Mouse (Mus musculus): ENCODE measurements around the gene Rnf151.
"Not testable (repeated sequence)": the region's sequence is repeated elsewhere in the genome, so short reads cannot be mapped to it uniquely, and the experiment has no call there.

The Rnf151 gene

GRCm38 (mm10) chr17:24732233-24732935 is 14.5 kb upstream of the Rnf151 start:
- no peak for DNase-seq (ENCODE audit: low read depth)

- no peak for DNase-seq (ENCODE audit: low read depth)
Observed at GRCm38 (mm10) chr17:24730787-24731186, 12.9 kb upstream of the Rnf151 start.

- DNase-seq (ENCODE audit: low read depth): peak; percentile 52
Observed at GRCm38 (mm10) chr17:24729067-24729466, 11.2 kb upstream of the Rnf151 start.

GRCm38 (mm10) chr17:24728184-24728583 is 10.3 kb upstream of the Rnf151 start:
- DNase-seq (ENCODE audit: low read depth): no peak

- DNase-seq (ENCODE audit: low read depth): no peak
Observed at GRCm38 (mm10) chr17:24727618-24728017, 9.8 kb upstream of the Rnf151 start, which contains the start of gene Rpl3l. Gene Rpl3l, plus strand, starts transcription at chr17:24727820.

- DNase-seq (ENCODE audit: low read depth): no peak
Observed at GRCm38 (mm10) chr17:24725637-24726390, 8.0 kb upstream of the Rnf151 start.

- peak; percentile 99 for DNase-seq (ENCODE audit: low read depth)
Observed at GRCm38 (mm10) chr17:24724184-24724583, 6.3 kb upstream of the Rnf151 start, which contains the start of gene Ndufb10. Gene Ndufb10, minus strand, starts transcription at chr17:24724478.

GRCm38 (mm10) chr17:24723881-24724180 is 6.0 kb upstream of the Rnf151 start:
- no peak for DNase-seq (ENCODE audit: low read depth)

- no peak for DNase-seq (ENCODE audit: low read depth)
Observed at GRCm38 (mm10) chr17:24723122-24723880, 5.4 kb upstream of the Rnf151 start.

- DNase-seq (ENCODE audit: low read depth): peak; percentile 36
Observed at GRCm38 (mm10) chr17:24722220-24722924, 4.5 kb upstream of the Rnf151 start.

- not testable (repeated sequence) for DNase-seq (ENCODE audit: low read depth)
Observed at GRCm38 (mm10) chr17:24721383-24721955, 3.6 kb upstream of the Rnf151 start.

GRCm38 (mm10) chr17:24720616-24721015 is 2.8 kb upstream of the Rnf151 start:
- DNase-seq (ENCODE audit: low read depth): not testable (repeated sequence)

- DNase-seq (ENCODE audit: low read depth): peak; percentile 99
Observed at GRCm38 (mm10) chr17:24719494-24720222, 1.8 kb upstream of the Rnf151 start.

- DNase-seq (ENCODE audit: low read depth): not testable (repeated sequence)
Observed at GRCm38 (mm10) chr17:24718938-24719337, 1.1 kb upstream of the Rnf151 start.

GRCm38 (mm10) chr17:24716166-24716682 is 1.6 kb downstream of the Rnf151 start:
- DNase-seq (ENCODE audit: low read depth): no peak

GRCm38 (mm10) chr17:24715556-24715955 is 2.3 kb downstream of the Rnf151 start:
- DNase-seq (ENCODE audit: low read depth): no peak

- peak; percentile 61 for DNase-seq (ENCODE audit: low read depth)
Observed at GRCm38 (mm10) chr17:24708646-24709045, 9.2 kb downstream of the Rnf151 start.

GRCm38 (mm10) chr17:24707801-24708425 is 9.9 kb downstream of the Rnf151 start:
- DNase-seq (ENCODE audit: low read depth): no peak

- DNase-seq (ENCODE audit: low read depth): peak; percentile 98
Observed at GRCm38 (mm10) chr17:24706982-24707800, 10.7 kb downstream of the Rnf151 start, which contains the start of gene Tbl3. Gene Tbl3, minus strand, starts transcription at chr17:24707660.

Data from NIH3T3 (cell line).